ENCODE assay signal across 9 mouse cellular contexts in genomic region chr10:71158940-71159675, GRCm38 (mm10). TPM values are rescaled to one million over a fixed set of nuclear protein-coding genes. Genes with fewer than 3 reads are reported as not detected.
A peak's percentile ranks its signal among the peaks of the same experiment; 100 is the strongest.
DNase-seq lines count a peak whose midpoint lies in the region; ATAC-seq and TF ChIP-seq lines count a peak whose summit lies in the region.
"Had no signal": no experiment of that assay in that cellular context is flagged by ENCODE, and none has a peak within 500 bp of the region (broad histone marks: within the 10 kb centered on the region; RNA-seq: fewer than 3 reads in every experiment).

No protein-coding gene starts in this region.

- peak overlapping the region; percentile 84 for H3K27ac ChIP-seq in embryonic facial prominence, embryonic 13.5 days
- no peak overlapping the region for H3K27ac ChIP-seq in liver, embryonic 14.5 days
- peak overlapping the region; percentile 52; the same call in 1 of the 2 replicates for H3K27ac ChIP-seq in neural tube, embryonic 13.5 days (replicated peaks)
- H3K27ac ChIP-seq: macrophage had no signal

- no peaks in the 10 kb centered on the region for H3K9me3 ChIP-seq in embryonic facial prominence, embryonic 13.5 days
- no peaks in the 10 kb centered on the region for H3K9me3 ChIP-seq in liver, embryonic 14.5 days (ENCODE audit: control insufficient read depth, low read length)
- no peaks in the 10 kb centered on the region for H3K9me3 ChIP-seq in neural tube, embryonic 13.5 days

- H3K27me3 ChIP-seq in embryonic facial prominence, embryonic 13.5 days = peaks cover 14% of the 10 kb centered on the region
- H3K27me3 ChIP-seq in liver, embryonic 14.5 days (ENCODE audit: control insufficient read depth, insufficient read depth, low read length) = peaks cover 27% of the 10 kb centered on the region
- H3K27me3 ChIP-seq in neural tube, embryonic 13.5 days = peaks cover 17% of the 10 kb centered on the region; the same call in 1 of the 2 replicates

- DNase-seq in ovary, postnatal 10 days (ENCODE audit: low spot score) = peak; percentile 21
- DNase-seq in ovary, adult 18-20 months (ENCODE audit: low spot score) = no peak
- peak; percentile 57 to 61 for DNase-seq in heart, adult 9 months (ENCODE audit: low spot score in 2 of 2)
- peak; percentile 86 to 90 for DNase-seq in kidney, adult 8-10 months
- DNase-seq in liver, embryonic 14.5 days (ENCODE audit: low read depth in 3 of 3, low spot score in 3 of 3) = no peak
- no peak for DNase-seq in T-cell, adult 2 months (ENCODE audit: low spot score)

- H3K4me3 ChIP-seq in embryonic facial prominence, embryonic 13.5 days = peak overlapping the region; percentile 76
- H3K4me3 ChIP-seq in liver, embryonic 14.5 days (ENCODE audit: insufficient read depth in 1 of 2, low read depth in 2 of 2, low read length in 2 of 2) = peak overlapping the region; percentile 44 to 54
- H3K4me3 ChIP-seq in neural tube, embryonic 13.5 days = peak overlapping the region; percentile 71

- ATAC-seq in embryonic facial prominence, embryonic 13.5 days (ENCODE audit: insufficient number of reproducible peaks, insufficient read depth, low FRiP score, low TSS enrichment, low read depth) = peak; percentile 35
- peak; percentile 23; the same call in 1 of the 2 replicates for ATAC-seq in liver, embryonic 14.5 days (ENCODE audit: insufficient read depth)
- ATAC-seq in neural tube, embryonic 13.5 days (ENCODE audit: low read depth) = peak; percentile 80

- H3K4me2 ChIP-seq in embryonic facial prominence, embryonic 13.5 days = peak overlapping the region; percentile 85
- peak overlapping the region; percentile 42 for H3K4me2 ChIP-seq in liver, embryonic 14.5 days (ENCODE audit: low read depth)
- H3K4me2 ChIP-seq in neural tube, embryonic 13.5 days = peak overlapping the region; percentile 93

- TF ChIP-seq CTCF in liver, embryonic 14.5 days (IDR thresholded peaks at IDR 0.05; ENCODE audit: low read depth) = no peak

- H3K9ac ChIP-seq in embryonic facial prominence, embryonic 13.5 days = peak overlapping the region; percentile 89
- H3K9ac ChIP-seq in liver, embryonic 14.5 days (replicated peaks) = no peak overlapping the region
- peak overlapping the region; percentile 78 for H3K9ac ChIP-seq in neural tube, embryonic 13.5 days

- H3K4me1 ChIP-seq in embryonic facial prominence, embryonic 13.5 days = peaks cover 16% of the 10 kb centered on the region
- H3K4me1 ChIP-seq in liver, embryonic 14.5 days (replicated peaks; ENCODE audit: control insufficient read depth in 2 of 2, insufficient read depth in 2 of 2, low read length in 1 of 2) = no peaks in the 10 kb centered on the region
- H3K4me1 ChIP-seq in neural tube, embryonic 13.5 days (replicated peaks) = peaks cover 9% of the 10 kb centered on the region

- no peaks in the 10 kb centered on the region for H3K36me3 ChIP-seq in embryonic facial prominence, embryonic 13.5 days
- H3K36me3 ChIP-seq in liver, embryonic 14.5 days (replicated peaks; ENCODE audit: control insufficient read depth, insufficient read depth, low read depth) = no peaks in the 10 kb centered on the region
- no peaks in the 10 kb centered on the region for H3K36me3 ChIP-seq in neural tube, embryonic 13.5 days

- under 1% methylated on average over 65 of the region's 65 CpGs for WGBS in embryonic facial prominence, embryonic 13.5 days
- WGBS in liver, embryonic 14.5 days (ENCODE audit: insufficient replicate concordance) = 2% methylated on average over 56 of the region's 65 CpGs
- WGBS in neural tube, embryonic 13.5 days = under 1% methylated on average over 49 of the region's 65 CpGs

- TF ChIP-seq EP300 in liver, embryonic 14.5 days (IDR thresholded peaks at IDR 0.05; ENCODE audit: low read depth) = no peak

RNA-seq across cellular contexts. Expression of gene Bicc1, which starts 0.4 kb away (rescaled TPM):
- 25.9 and 27.8 TPM in 2 replicates for polyA plus RNA-seq in embryonic facial prominence, embryonic 13.5 days (2015; fragmentation: Nextera tagmentation; extraction: Ambion mirVana)
- polyA plus RNA-seq in liver, embryonic 14.5 days (2012; rRNA removed) = 1.5 and 1.8 TPM in 2 replicates
- 1.7 and 2.3 TPM in 2 replicates for polyA plus RNA-seq in liver, embryonic 14.5 days (2014; fragmentation: Nextera tagmentation; extraction: Ambion mirVana)
- polyA plus RNA-seq in neural tube, embryonic 13.5 days (2015; fragmentation: Nextera tagmentation; extraction: Ambion mirVana) = 5.9 and 6.7 TPM in 2 replicates
- polyA plus RNA-seq: macrophage had no signal

Comparison
In these comparisons a context has a peak if more than half of its experiments do, and no peak if none do; other contexts are left out.
1. DNase-seq: peak in ovary, postnatal 10 days (single experiment), heart, adult 9 months (2 of 2) and kidney, adult 8-10 months (2 of 2); none in ovary, adult 18-20 months (single experiment), liver, embryonic 14.5 days (0 of 3) and T-cell, adult 2 months (single experiment).
2. ATAC-seq: peak in every context shown above with its lines; median percentile 80 in neural tube, embryonic 13.5 days; 35 in embryonic facial prominence, embryonic 13.5 days; 23 in liver, embryonic 14.5 days.
3. H3K4me2 ChIP-seq: peak in every context shown above with its lines; median percentile 93 in neural tube, embryonic 13.5 days; 85 in embryonic facial prominence, embryonic 13.5 days; 42 in liver, embryonic 14.5 days.
4. Peak in every context shown above with its lines, with median percentiles within 50 percentile points of each other: H3K4me3 ChIP-seq.